Mouse (Mus musculus) embryonic facial prominence, embryonic 15.5 days (tissue): ENCODE data around the gene Tmc3. TPM values are rescaled to one million over a fixed set of nuclear protein-coding genes. Genes with fewer than 3 reads are reported as not detected.

Experiments
- ATAC-seq: fragments of 200-750 bp; cut with Nextera tagmentation; 2 replicates; pipeline ENCODE4 v1.8.0; 2017; ENCODE audit warnings: low read depth, moderate TSS enrichment; ENCODE audit not compliant: insufficient number of reproducible peaks, low FRiP score, low TSS enrichment
- H3K27ac ChIP-seq: fragments of 300-500 bp; sonication (generic); replicated peaks from 2 replicates; pipeline ENCODE4 v1.5.1; 2015; ENCODE audit warnings: mild to moderate bottlenecking, inconsistent platforms
- H3K27me3 ChIP-seq: fragments of 300-500 bp; sonication (generic); 2 replicates; pipeline ENCODE4 v1.6.1; 2015; ENCODE audit warnings: inconsistent platforms
- H3K36me3 ChIP-seq: fragments of 300-500 bp; sonication (generic); 2 replicates; pipeline ENCODE4 v1.6.1; 2015; ENCODE audit warnings: mild to moderate bottlenecking, inconsistent platforms
- H3K4me1 ChIP-seq: fragments of 300-500 bp; sonication (generic); 2 replicates; pipeline ENCODE4 v1.6.1; 2015; ENCODE audit warnings: inconsistent platforms
- H3K4me2 ChIP-seq: fragments of 300-500 bp; sonication (generic); replicated peaks from 2 replicates; pipeline ENCODE4 v1.6.1; 2015; ENCODE audit warnings: mild to moderate bottlenecking, inconsistent platforms
- H3K4me3 ChIP-seq: fragments of 300-500 bp; sonication (generic); replicated peaks from 2 replicates; pipeline ENCODE4 v1.5.1; 2015; ENCODE audit warnings: mild to moderate bottlenecking, inconsistent platforms
- H3K9ac ChIP-seq: fragments of 300-500 bp; sonication (generic); 2 replicates; pipeline ENCODE4 v1.6.1; 2015; ENCODE audit warnings: inconsistent platforms
- H3K9me3 ChIP-seq: fragments of 300-500 bp; sonication (generic); replicated peaks from 2 replicates; pipeline ENCODE4 v1.6.1; 2016; ENCODE audit warnings: inconsistent platforms
- WGBS: fragments of 180-500 bp; shearing (Covaris S2); methylation state at CpG from one replicate; pipeline ENCODE4 v1.1.7; 2015; 5-methylcytosine and 5-hydroxymethylcytosine counted together
- polyA plus RNA-seq: library from polyadenylated mRNA; unstranded; fragments of >200 nt; fragmentation: Nextera tagmentation; extraction: Ambion mirVana; gene quantifications from 2 replicates; pipeline ENCODE4 v1.2.1, GENCODE M21; 2015

Gene Tmc3
- polyA plus RNA-seq, 1 experiment from 2014 or later = 1.2 TPM

GRCm38 (mm10) chr7:83598997-83599912 lies 14.5 kb downstream of the Tmc3 start:
- Histone ChIP-seq H3K27me3 (no peaks in the 10 kb centered on the region), H3K4me1 (0 out of 2 replicates have a peak, but pooled peaks cover 1% of the 10 kb centered on the region), H3K4me3 (no peak overlapping the region), H3K27ac (no peak overlapping the region), H3K36me3 (no peaks in the 10 kb centered on the region), H3K9ac (no peak overlapping the region), H3K9me3 (no peaks in the 10 kb centered on the region), H3K4me2 (no peak overlapping the region)
- 86% methylated on average over 13 of the region's 13 CpGs for WGBS
- ATAC-seq = no peak

- Histone ChIP-seq H3K27ac (no peak overlapping the region), H3K4me3 (no peak overlapping the region), H3K4me1 (0 out of 2 replicates have a peak, but pooled peaks cover 8% of the 10 kb centered on the region), H3K9me3 (no peaks in the 10 kb centered on the region), H3K9ac (no peak overlapping the region), H3K27me3 (no peaks in the 10 kb centered on the region), H3K4me2 (no peak overlapping the region), H3K36me3 (no peaks in the 10 kb centered on the region)
- no peak for ATAC-seq
- 58% methylated on average over 8 of the region's 8 CpGs for WGBS
Observed at GRCm38 (mm10) chr7:83599913-83600286, 15.2 kb downstream of the Tmc3 start.

- Histone ChIP-seq H3K4me1 (0 out of 2 replicates have a peak, but pooled peaks cover 11% of the 10 kb centered on the region), H3K4me3 (no peak overlapping the region), H3K27me3 (no peaks in the 10 kb centered on the region), H3K9ac (no peak overlapping the region), H3K4me2 (no peak overlapping the region), H3K27ac (no peak overlapping the region), H3K36me3 (no peaks in the 10 kb centered on the region), H3K9me3 (no peaks in the 10 kb centered on the region)
- no peak for ATAC-seq
- WGBS = 64% methylated on average over 7 of the region's 7 CpGs
Observed at GRCm38 (mm10) chr7:83604180-83604944, 19.6 kb downstream of the Tmc3 start.

GRCm38 (mm10) chr7:83606796-83607195 lies 22.1 kb downstream of the Tmc3 start:
- Histone ChIP-seq H3K27ac (no peak overlapping the region), H3K9me3 (no peaks in the 10 kb centered on the region), H3K4me2 (no peak overlapping the region), H3K4me3 (no peak overlapping the region), H3K36me3 (no peaks in the 10 kb centered on the region), H3K4me1 (0 out of 2 replicates have a peak, but pooled peaks cover 11% of the 10 kb centered on the region), H3K27me3 (no peaks in the 10 kb centered on the region), H3K9ac (no peak overlapping the region)
- ATAC-seq = no peak
- 100% methylated on average over 2 of the region's 2 CpGs for WGBS

GRCm38 (mm10) chr7:83609891-83610290 lies 25.2 kb downstream of the Tmc3 start:
- Histone ChIP-seq H3K9me3 (no peaks in the 10 kb centered on the region), H3K27me3 (no peaks in the 10 kb centered on the region), H3K9ac (no peak overlapping the region), H3K4me1 (0 out of 2 replicates have a peak, but pooled peaks cover 3% of the 10 kb centered on the region), H3K4me3 (no peak overlapping the region), H3K27ac (no peak overlapping the region), H3K4me2 (no peak overlapping the region), H3K36me3 (no peaks in the 10 kb centered on the region)
- 94% methylated on average over 4 of the region's 4 CpGs for WGBS
- ATAC-seq = no peak

GRCm38 (mm10) chr7:83611886-83612285 lies 27.2 kb downstream of the Tmc3 start:
- no peaks in the 10 kb centered on the region for H3K9me3 ChIP-seq
- no peak overlapping the region for H3K4me2 ChIP-seq
- H3K4me3 ChIP-seq = no peak overlapping the region
- WGBS = 83% methylated on average over 1 of the region's 1 CpGs
- no peaks in the 10 kb centered on the region for H3K27me3 ChIP-seq
- H3K9ac ChIP-seq = no peak overlapping the region
- no peaks in the 10 kb centered on the region for H3K4me1 ChIP-seq
- no peak overlapping the region for H3K27ac ChIP-seq
- no peaks in the 10 kb centered on the region for H3K36me3 ChIP-seq
- ATAC-seq = no peak

- H3K9ac ChIP-seq = no peak overlapping the region
- H3K4me1 ChIP-seq = no peaks in the 10 kb centered on the region
- H3K4me3 ChIP-seq = no peak overlapping the region
- WGBS = 93% methylated on average over 3 of the region's 3 CpGs
- no peaks in the 10 kb centered on the region for H3K36me3 ChIP-seq
- ATAC-seq = no peak
- no peak overlapping the region for H3K4me2 ChIP-seq
- no peak overlapping the region for H3K27ac ChIP-seq
- no peaks in the 10 kb centered on the region for H3K9me3 ChIP-seq
- H3K27me3 ChIP-seq = no peaks in the 10 kb centered on the region
Observed at GRCm38 (mm10) chr7:83615272-83615671, 30.5 kb downstream of the Tmc3 start.

GRCm38 (mm10) chr7:83615815-83616214 lies 31.1 kb downstream of the Tmc3 start:
- Histone ChIP-seq H3K9ac (no peak overlapping the region), H3K4me1 (no peaks in the 10 kb centered on the region), H3K27me3 (no peaks in the 10 kb centered on the region), H3K4me2 (no peak overlapping the region), H3K4me3 (no peak overlapping the region), H3K36me3 (no peaks in the 10 kb centered on the region), H3K27ac (no peak overlapping the region), H3K9me3 (no peaks in the 10 kb centered on the region)
- ATAC-seq = no peak
- 90% methylated on average over 8 of the region's 8 CpGs for WGBS

- ATAC-seq = no peak
- Histone ChIP-seq H3K36me3 (no peaks in the 10 kb centered on the region), H3K4me3 (no peak overlapping the region), H3K9ac (no peak overlapping the region), H3K27me3 (no peaks in the 10 kb centered on the region), H3K27ac (no peak overlapping the region), H3K4me2 (no peak overlapping the region), H3K9me3 (no peaks in the 10 kb centered on the region), H3K4me1 (no peaks in the 10 kb centered on the region)
- WGBS = 85% methylated on average over 3 of the region's 3 CpGs
Observed at GRCm38 (mm10) chr7:83616268-83616667, 31.5 kb downstream of the Tmc3 start.

- no peak overlapping the region for H3K4me3 ChIP-seq
- no peaks in the 10 kb centered on the region for H3K4me1 ChIP-seq
- 87% methylated on average over 1 of the region's 1 CpGs for WGBS
- H3K27ac ChIP-seq = no peak overlapping the region
- H3K27me3 ChIP-seq = no peaks in the 10 kb centered on the region
- H3K4me2 ChIP-seq = no peak overlapping the region
- ATAC-seq = no peak
- no peaks in the 10 kb centered on the region for H3K36me3 ChIP-seq
- H3K9me3 ChIP-seq = no peaks in the 10 kb centered on the region
- no peak overlapping the region for H3K9ac ChIP-seq
Observed at GRCm38 (mm10) chr7:83618709-83619108, 34.0 kb downstream of the Tmc3 start.

- H3K9me3 ChIP-seq = no peaks in the 10 kb centered on the region
- no peaks in the 10 kb centered on the region for H3K36me3 ChIP-seq
- 85% methylated on average over 6 of the region's 6 CpGs for WGBS
- H3K4me3 ChIP-seq = no peak overlapping the region
- H3K9ac ChIP-seq = no peak overlapping the region
- ATAC-seq = no peak
- H3K4me2 ChIP-seq = no peak overlapping the region
- no peaks in the 10 kb centered on the region for H3K27me3 ChIP-seq
- H3K4me1 ChIP-seq = no peaks in the 10 kb centered on the region
- H3K27ac ChIP-seq = no peak overlapping the region
Observed at GRCm38 (mm10) chr7:83622582-83622981, 37.9 kb downstream of the Tmc3 start.
